Mouse (Mus musculus): ENCODE data around the gene Cnp. TPM values are rescaled to one million over a fixed set of nuclear protein-coding genes. Genes with fewer than 3 reads are reported as not detected.
"Not testable (repeated sequence)": the region's sequence is repeated elsewhere in the genome, so short reads cannot be mapped to it uniquely, and the experiment has no call there.

The Cnp gene
- total RNA-seq, 2 experiments from 2014 or later: 1.9 to 4.3 TPM

- ATAC-seq (replicated peaks; ENCODE audit: low FRiP score, poor library complexity, severe bottlenecking): not testable (repeated sequence)
Observed at GRCm38 (mm10) chr11:100582413-100582812, 7.7 kb downstream of the Cnp start.

GRCm38 (mm10) chr11:100582836-100583235 lies 8.1 kb downstream of the Cnp start:
- no peak for ATAC-seq (replicated peaks; ENCODE audit: low FRiP score, poor library complexity, severe bottlenecking)

- no peak for ATAC-seq (replicated peaks; ENCODE audit: low FRiP score, poor library complexity, severe bottlenecking)
Observed at GRCm38 (mm10) chr11:100584561-100584961, 9.9 kb downstream of the Cnp start.

- no peak for ATAC-seq (replicated peaks; ENCODE audit: low FRiP score, poor library complexity, severe bottlenecking)
Observed at GRCm38 (mm10) chr11:100585148-100585547, 10.4 kb downstream of the Cnp start.

- no peak for ATAC-seq (replicated peaks; ENCODE audit: low FRiP score, poor library complexity, severe bottlenecking)
Observed at GRCm38 (mm10) chr11:100588462-100588861, 13.8 kb downstream of the Cnp start.

- ATAC-seq (replicated peaks; ENCODE audit: low FRiP score, poor library complexity, severe bottlenecking): no peak
Observed at GRCm38 (mm10) chr11:100592346-100593046, 17.8 kb downstream of the Cnp start.

- no peak for ATAC-seq (replicated peaks; ENCODE audit: low FRiP score, poor library complexity, severe bottlenecking)
Observed at GRCm38 (mm10) chr11:100594608-100595007, 19.9 kb downstream of the Cnp start.

GRCm38 (mm10) chr11:100595533-100595932 lies 20.8 kb downstream of the Cnp start:
- no peak for ATAC-seq (replicated peaks; ENCODE audit: low FRiP score, poor library complexity, severe bottlenecking)

GRCm38 (mm10) chr11:100598074-100598473 lies 23.4 kb downstream of the Cnp start:
- ATAC-seq (replicated peaks; ENCODE audit: low FRiP score, poor library complexity, severe bottlenecking): no peak

GRCm38 (mm10) chr11:100601372-100601771 lies 26.7 kb downstream of the Cnp start:
- no peak for ATAC-seq (replicated peaks; ENCODE audit: low FRiP score, poor library complexity, severe bottlenecking)

GRCm38 (mm10) chr11:100603155-100603554 lies 28.5 kb downstream of the Cnp start:
- no peak for ATAC-seq (replicated peaks; ENCODE audit: low FRiP score, poor library complexity, severe bottlenecking)

GRCm38 (mm10) chr11:100603813-100604212 lies 29.1 kb downstream of the Cnp start:
- no peak for ATAC-seq (replicated peaks; ENCODE audit: low FRiP score, poor library complexity, severe bottlenecking)

GRCm38 (mm10) chr11:100604321-100605005 lies 29.8 kb downstream of the Cnp start:
- no peak for ATAC-seq (replicated peaks; ENCODE audit: low FRiP score, poor library complexity, severe bottlenecking)

GRCm38 (mm10) chr11:100605451-100605850 lies 30.7 kb downstream of the Cnp start:
- ATAC-seq (replicated peaks; ENCODE audit: low FRiP score, poor library complexity, severe bottlenecking): no peak

GRCm38 (mm10) chr11:100607121-100607520 lies 32.4 kb downstream of the Cnp start:
- ATAC-seq (replicated peaks; ENCODE audit: low FRiP score, poor library complexity, severe bottlenecking): no peak

GRCm38 (mm10) chr11:100608796-100609195 lies 34.1 kb downstream of the Cnp start:
- no peak for ATAC-seq (replicated peaks; ENCODE audit: low FRiP score, poor library complexity, severe bottlenecking)

- no peak for ATAC-seq (replicated peaks; ENCODE audit: low FRiP score, poor library complexity, severe bottlenecking)
Observed at GRCm38 (mm10) chr11:100609355-100609996, 34.8 kb downstream of the Cnp start.

- ATAC-seq (replicated peaks; ENCODE audit: low FRiP score, poor library complexity, severe bottlenecking): no peak
Observed at GRCm38 (mm10) chr11:100609997-100610680, 35.4 kb downstream of the Cnp start.

GRCm38 (mm10) chr11:100611627-100612026 lies 36.9 kb downstream of the Cnp start:
- no peak for ATAC-seq (replicated peaks; ENCODE audit: low FRiP score, poor library complexity, severe bottlenecking)

- ATAC-seq (replicated peaks; ENCODE audit: low FRiP score, poor library complexity, severe bottlenecking): no peak
Observed at GRCm38 (mm10) chr11:100613241-100613640, 38.5 kb downstream of the Cnp start.

All from erythroblast, adult 5-6 weeks (primary cell).